Mouse (Mus musculus) brain, embryonic 14.5 days (tissue): ENCODE measurements around the gene G430095P16Rik.

Experiments
- CTCF ChIP-seq: fragments of 200-500 bp; IDR thresholded peaks from 2 replicates; pipeline ENCODE4 v1.5.1; 2012; ENCODE audit warnings: inconsistent platforms, mild to moderate bottlenecking, moderate library complexity, borderline replicate concordance; ENCODE audit not compliant: insufficient read depth, insufficient read length; ENCODE audit errors: extremely low read depth
- POLR2A ChIP-seq: fragments of 200-500 bp; IDR thresholded peaks from 2 replicates; pipeline ENCODE4 v1.6.1; 2012; ENCODE audit warnings: mild to moderate bottlenecking, inconsistent platforms, borderline replicate concordance; ENCODE audit not compliant: poor library complexity, insufficient read depth, insufficient read length, severe bottlenecking; ENCODE audit errors: extremely low read depth

DNA sequence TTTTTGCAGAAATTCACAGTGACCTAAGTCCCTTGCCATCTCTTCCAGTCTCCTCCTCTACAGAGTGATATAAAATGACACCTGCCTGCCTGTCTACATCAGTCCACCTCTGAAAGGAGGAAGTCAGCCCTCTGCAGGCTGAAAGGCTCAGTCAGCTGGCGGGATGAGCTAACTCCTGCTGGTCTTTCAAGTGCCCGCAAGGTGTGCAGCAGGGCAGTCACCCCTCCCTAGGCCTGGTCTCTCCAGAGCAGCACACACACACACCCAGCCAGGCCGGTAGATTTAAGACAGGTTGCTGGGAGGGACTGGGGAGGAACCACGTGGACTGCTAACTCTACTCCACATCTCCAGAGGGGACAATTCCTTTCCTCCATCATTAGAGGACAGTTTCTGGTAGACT lies 41.3 kb downstream of the G430095P16Rik start:
- no peak for TF ChIP-seq CTCF
- no peak for TF ChIP-seq POLR2A
